In the genomic region with DNA sequence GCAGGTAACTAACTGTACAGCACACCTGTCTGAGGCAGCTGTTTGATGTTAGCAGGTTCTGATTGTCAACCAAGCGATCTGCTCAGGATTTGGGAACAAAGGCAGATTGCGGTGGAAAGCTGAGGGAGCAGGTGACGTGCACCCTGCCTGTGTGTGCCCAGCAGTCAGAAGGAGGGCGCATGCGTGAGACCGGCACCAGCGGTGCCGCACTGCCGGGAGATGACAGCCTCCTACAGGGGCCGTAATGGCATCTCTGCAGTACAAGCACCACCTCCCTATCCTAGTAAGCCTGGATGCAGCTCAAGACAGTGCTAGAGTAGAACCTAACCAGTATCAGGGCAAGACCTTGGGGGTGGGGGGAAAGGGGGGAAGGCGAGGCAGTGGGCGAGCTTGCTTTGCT, we compare ENCODE assay signal across 9 mouse cellular contexts. TPM values are rescaled to one million over a fixed set of nuclear protein-coding genes. Genes with fewer than 3 reads are reported as not detected.
DNase-seq lines count a peak whose midpoint lies in the region; TF ChIP-seq lines count a peak whose summit lies in the region.
"Had no signal": no experiment of that assay in that cellular context is flagged by ENCODE, and none has a peak within 500 bp of the region (broad histone marks: within the 10 kb centered on the region; RNA-seq: fewer than 3 reads in every experiment).

No protein-coding gene starts in this region.

- H3K79me2 ChIP-seq in heart, adult 2 months (replicated peaks; ENCODE audit: control insufficient read depth, insufficient read depth, low read length), result no peaks in the 10 kb centered on the region

- WGBS in heart, adult 2 months, result 84% methylated on average over 12 of the region's 12 CpGs
- 64% methylated on average over 12 of the region's 12 CpGs for WGBS in olfactory bulb, adult 2 months

- no peaks in the 10 kb centered on the region for H3K4me1 ChIP-seq in heart, adult 2 months (ENCODE audit: control insufficient read depth, insufficient read depth, low read length)
- H3K4me1 ChIP-seq in olfactory bulb, adult 2 months (ENCODE audit: control insufficient read depth, insufficient read depth, low read length), result peaks cover under 1% of the 10 kb centered on the region

- no peaks in the 10 kb centered on the region for H3K36me3 ChIP-seq in heart, adult 2 months (ENCODE audit: control insufficient read depth, insufficient read depth, low read length)
- H3K36me3 ChIP-seq: neural tube, embryonic 12.5 days had no signal

- intact Hi-C loops in heart, adult 2 months (cut with DNase I), result no loop called here
- intact Hi-C loops in heart, postnatal 36 days (cut with DNase I), result no loop called here

- no peak overlapping the region for H3K4me3 ChIP-seq in heart, adult 2 months
- H3K4me3 ChIP-seq in olfactory bulb, adult 2 months (ENCODE audit: insufficient read depth, low read depth, low read length), result 0 out of 2 replicates have a peak overlapping the region, but pooled peaks have one; percentile 14
- H3K4me3 ChIP-seq: neural tube, embryonic 12.5 days had no signal

- H3K9ac ChIP-seq in heart, adult 2 months (ENCODE audit: low read depth, low read length), result no peak overlapping the region
- H3K9ac ChIP-seq: neural tube, embryonic 12.5 days had no signal

- H3K27ac ChIP-seq in heart, adult 2 months, result no peak overlapping the region
- no peak overlapping the region for H3K27ac ChIP-seq in olfactory bulb, adult 2 months (ENCODE audit: insufficient read depth, low read depth, low read length)
- H3K27ac ChIP-seq: neural tube, embryonic 12.5 days had no signal

- no peak for TF ChIP-seq EP300 in heart, adult 2 months (IDR thresholded peaks at IDR 0.05; ENCODE audit: insufficient read depth, low read depth, low read length)

- no peak for TF ChIP-seq CTCF in heart, adult 2 months (IDR thresholded peaks at IDR 0.05)
- TF ChIP-seq CTCF in olfactory bulb, adult 2 months (IDR thresholded peaks at IDR 0.05; ENCODE audit: insufficient read depth, low read depth, low read length), result no peak

- DNase-seq in heart, adult 2 months, result peak; percentile 8 to 24
- no peak for DNase-seq in heart, postnatal 36 days
- DNase-seq in lung, postnatal 14 days, result peak; percentile 21
- no peak for DNase-seq in lung, postnatal 36 days
- peak; percentile 27 for DNase-seq in cerebellum, adult 8-10 months
- DNase-seq in ovary, postnatal 14 days (ENCODE audit: low spot score), result no peak
- no peak for DNase-seq in frontal cortex, adult 2 months (ENCODE audit: extremely low spot score in 1 of 2, low spot score in 1 of 2)

- no peak for TF ChIP-seq POLR2A in heart, adult 2 months (IDR thresholded peaks at IDR 0.05; ENCODE audit: insufficient read depth, low read depth, low read length)
- TF ChIP-seq POLR2A in olfactory bulb, adult 2 months (IDR thresholded peaks at IDR 0.05; ENCODE audit: insufficient read depth, low read depth, low read length), result no peak

- H3K27me3 ChIP-seq in heart, adult 2 months (ENCODE audit: control insufficient read depth, insufficient read depth, low read length), result no peaks in the 10 kb centered on the region
- H3K27me3 ChIP-seq: neural tube, embryonic 12.5 days had no signal

RNA-seq across cellular contexts. Expression of gene Pmfbp1, which starts 35.2 kb away (rescaled TPM):
- total RNA-seq in heart, adult 2 months (2021), result not detected
- polyA plus RNA-seq in heart, adult 2 months (2012; rRNA removed), result not detected in 2 replicates
- not detected for total RNA-seq in heart, postnatal 36 days (2021)
- not detected in 2 replicates for polyA plus RNA-seq in olfactory bulb, adult 2 months (2012; ENCODE audit: insufficient read depth, insufficient read length, low replicate concordance, missing spikeins)
- 0.11 and 0.26 TPM in 2 replicates for polyA plus RNA-seq in frontal cortex, adult 2 months (2012; rRNA removed)

Comparison
In these comparisons a context has a peak if more than half of its experiments do, and no peak if none do; other contexts are left out.
1. DNase-seq: peak in heart, adult 2 months (2 of 2), lung, postnatal 14 days (single experiment) and cerebellum, adult 8-10 months (single experiment); none in heart, postnatal 36 days (0 of 2), lung, postnatal 36 days (single experiment), ovary, postnatal 14 days (single experiment) and frontal cortex, adult 2 months (0 of 2).